Mouse (Mus musculus) kidney, adult 2 months (tissue): ENCODE results near the gene Etv2.

Experiments
- CTCF ChIP-seq: fragments of 200-500 bp; conservative IDR thresholded peaks from 2 replicates; pipeline ENCODE4 v1.5.1; 2011; ENCODE audit warnings: low read depth, mild to moderate bottlenecking, control low read depth, low read length, moderate library complexity, mixed read lengths; ENCODE audit not compliant: insufficient read depth, insufficient read length
- POLR2A ChIP-seq: fragments of 200-500 bp; IDR thresholded peaks from one replicate; pipeline ENCODE4 v1.6.1; 2011; ENCODE audit warnings: low read depth, low read length, control low read depth

DNA sequence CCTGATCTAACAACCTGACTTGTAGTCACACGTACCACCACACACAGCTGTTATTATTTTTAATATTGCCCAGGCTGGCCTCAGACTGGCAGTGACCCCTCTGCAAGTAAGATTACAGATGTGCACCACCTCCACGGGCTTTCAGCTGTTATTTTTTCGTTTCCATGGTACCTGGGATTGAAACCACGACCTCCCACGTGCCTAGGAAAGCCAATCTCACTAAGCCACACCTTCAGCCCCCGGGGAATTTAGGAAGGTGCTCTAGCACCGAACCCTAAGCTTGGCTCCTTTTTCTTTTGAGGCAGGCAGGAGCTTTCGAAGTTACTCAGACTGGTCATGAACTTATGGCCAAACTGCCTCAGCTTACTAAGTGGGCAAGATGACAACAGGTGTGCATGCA, 31.2 kb downstream of the Etv2 start:
- no peak for TF ChIP-seq CTCF
- no peak for TF ChIP-seq POLR2A
